Mouse (Mus musculus): Measurements from ENCODE around the gene Hsd17b3. TPM values are rescaled to one million over a fixed set of nuclear protein-coding genes. Genes with fewer than 3 reads are reported as not detected.
A peak's percentile ranks its signal among the peaks of the same experiment; 100 is the strongest.

The Hsd17b3 gene
- total and polyA plus RNA-seq, 2 experiments from 2014 or later: 0.18 TPM; not detected in 1

DNA sequence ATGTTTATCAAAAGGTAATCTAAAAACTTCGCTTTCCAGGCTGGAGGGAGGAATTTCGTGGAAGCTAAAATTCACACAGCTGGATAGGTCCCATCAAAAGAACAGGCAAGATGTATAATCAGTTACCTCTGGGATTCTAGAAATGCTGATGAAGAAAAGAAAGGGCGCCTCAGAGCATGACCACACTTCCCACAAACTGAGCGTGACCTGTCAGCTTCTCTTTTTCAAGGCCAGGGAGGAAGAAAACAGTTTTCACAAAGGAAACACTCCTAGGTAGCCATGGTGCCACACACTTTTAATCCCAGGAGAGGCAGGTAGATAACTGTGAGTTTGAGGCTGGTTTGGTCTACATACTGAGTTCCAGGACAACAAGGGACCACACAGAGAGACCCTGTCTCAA, 31.7 kb upstream of the Hsd17b3 start:
- DNase-seq (no peak), ATAC-seq (no peak)
- H3K36me3 ChIP-seq (ENCODE audit: insufficient read depth): no peaks in the 10 kb centered on the region
- no peaks in the 10 kb centered on the region for H3K27me3 ChIP-seq (ENCODE audit: insufficient read depth, low read length)
- H3K9me3 ChIP-seq (ENCODE audit: low read length): no peaks in the 10 kb centered on the region
- WGBS: 72% methylated on average over 4 of the region's 4 CpGs
- H3K9ac ChIP-seq: no peak overlapping the region
- H3K4me1 ChIP-seq (ENCODE audit: insufficient read depth): no peaks in the 10 kb centered on the region
- H3K27ac ChIP-seq (ENCODE audit: low read depth, low read length): no peak overlapping the region
- no peak overlapping the region for H3K4me3 ChIP-seq (ENCODE audit: low read depth, low read length)
- TF ChIP-seq CTCF (IDR thresholded peaks at IDR 0.05; ENCODE audit: low read depth): no peak
- H3K4me2 ChIP-seq (ENCODE audit: low read depth): no peak overlapping the region

DNA sequence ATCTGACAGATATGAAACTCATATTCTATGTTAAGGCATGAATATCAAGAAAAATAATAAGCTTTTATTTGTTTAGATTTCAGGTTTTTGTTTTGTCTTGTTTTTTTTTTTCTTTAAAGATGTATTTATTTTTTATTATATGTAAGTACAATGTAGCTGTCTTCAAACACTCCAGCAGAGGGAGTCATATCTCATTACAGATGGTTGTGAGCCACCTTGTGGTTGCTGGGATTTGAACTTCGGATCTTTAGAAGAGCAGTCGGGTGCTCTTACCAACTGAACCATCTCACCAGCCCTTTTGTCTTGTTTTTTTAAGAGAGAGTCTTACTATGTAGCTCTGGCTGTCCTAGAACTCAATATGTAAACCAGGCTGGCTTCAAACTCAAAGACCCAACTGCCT, 28.4 kb upstream of the Hsd17b3 start:
- ATAC-seq: no peak

DNA sequence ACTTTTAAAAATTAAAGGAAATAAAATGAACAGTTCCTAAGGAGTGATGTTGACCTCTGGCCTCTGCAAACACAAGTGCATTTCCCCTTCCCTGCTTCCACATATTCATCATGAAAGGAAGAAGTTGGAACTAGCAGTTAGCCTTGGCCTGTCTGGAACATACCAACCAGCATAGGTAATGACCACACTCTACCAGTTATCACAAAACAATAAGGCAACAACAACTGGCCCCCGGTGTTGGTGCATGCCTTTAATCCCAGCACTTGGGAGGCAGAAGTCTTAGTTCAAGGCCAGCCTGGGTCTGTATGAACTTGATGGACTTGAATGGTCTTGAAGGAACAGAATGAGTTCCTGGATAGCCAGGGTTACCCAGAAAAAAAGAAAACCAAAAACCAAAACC, 21.4 kb upstream of the Hsd17b3 start:
- Histone ChIP-seq H3K27ac (ENCODE audit: low read depth, low read length) (no peak overlapping the region), H3K4me2 (ENCODE audit: low read depth) (no peak overlapping the region), H3K9me3 (ENCODE audit: low read length) (no peaks in the 10 kb centered on the region), H3K4me3 (ENCODE audit: low read depth, low read length) (no peak overlapping the region), H3K9ac (no peak overlapping the region), H3K27me3 (ENCODE audit: insufficient read depth, low read length) (no peaks in the 10 kb centered on the region), H3K36me3 (ENCODE audit: insufficient read depth) (no peaks in the 10 kb centered on the region), H3K4me1 (ENCODE audit: insufficient read depth) (no peaks in the 10 kb centered on the region)
- ATAC-seq: no peak
- WGBS: 84% methylated on average over 1 of the region's 1 CpGs
- no peak for TF ChIP-seq CTCF (IDR thresholded peaks at IDR 0.05; ENCODE audit: low read depth)
- no peak for DNase-seq

More for the DNA sequence above, 28.4 kb upstream of the Hsd17b3 start:
- Histone ChIP-seq H3K27me3 (ENCODE audit: insufficient read depth, low read length) (no peaks in the 10 kb centered on the region), H3K4me1 (ENCODE audit: insufficient read depth) (no peaks in the 10 kb centered on the region), H3K9ac (no peak overlapping the region), H3K27ac (ENCODE audit: low read depth, low read length) (no peak overlapping the region), H3K9me3 (ENCODE audit: low read length) (no peaks in the 10 kb centered on the region), H3K4me3 (ENCODE audit: low read depth, low read length) (no peak overlapping the region), H3K36me3 (ENCODE audit: insufficient read depth) (no peaks in the 10 kb centered on the region), H3K4me2 (ENCODE audit: low read depth) (no peak overlapping the region)
- 60% methylated on average over 2 of the region's 2 CpGs for WGBS
- TF ChIP-seq CTCF (IDR thresholded peaks at IDR 0.05; ENCODE audit: low read depth): 0 out of 2 replicates have a peak, but pooled peaks have one; percentile 12
- no peak for DNase-seq

DNA sequence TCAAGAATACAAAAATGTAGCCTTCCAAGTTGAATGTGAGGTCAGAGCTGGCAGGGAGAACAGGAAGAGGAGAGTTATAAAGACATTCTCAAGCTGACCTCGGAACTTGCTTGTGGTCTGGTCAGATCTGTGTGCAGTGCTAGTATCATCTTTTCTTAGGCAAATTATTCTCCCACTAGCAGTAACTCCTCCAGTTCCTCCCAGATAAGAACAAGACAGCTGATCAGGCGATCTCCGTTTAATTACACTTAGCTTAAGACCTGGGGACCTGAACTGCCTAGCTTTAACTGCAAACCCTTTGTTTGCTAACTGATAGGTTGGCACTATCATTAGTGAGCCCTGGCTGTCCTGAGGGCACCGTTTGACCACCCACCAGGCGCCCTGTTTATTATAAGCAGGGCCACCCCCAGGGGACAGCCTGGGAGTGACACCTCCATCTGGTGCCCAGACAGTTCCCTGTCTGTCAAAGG, 19.4 kb upstream of the Hsd17b3 start:
- Histone ChIP-seq H3K4me2 (ENCODE audit: low read depth) (no peak overlapping the region), H3K27me3 (ENCODE audit: insufficient read depth, low read length) (no peaks in the 10 kb centered on the region), H3K9ac (no peak overlapping the region), H3K9me3 (ENCODE audit: low read length) (no peaks in the 10 kb centered on the region), H3K4me1 (ENCODE audit: insufficient read depth) (no peaks in the 10 kb centered on the region), H3K36me3 (ENCODE audit: insufficient read depth) (no peaks in the 10 kb centered on the region), H3K27ac (ENCODE audit: low read depth, low read length) (no peak overlapping the region), H3K4me3 (ENCODE audit: low read depth, low read length) (no peak overlapping the region)
- ATAC-seq: no peak
- no peak for TF ChIP-seq CTCF (IDR thresholded peaks at IDR 0.05; ENCODE audit: low read depth)
- 39% methylated on average over 5 of the region's 5 CpGs for WGBS
- no peak for DNase-seq

DNA sequence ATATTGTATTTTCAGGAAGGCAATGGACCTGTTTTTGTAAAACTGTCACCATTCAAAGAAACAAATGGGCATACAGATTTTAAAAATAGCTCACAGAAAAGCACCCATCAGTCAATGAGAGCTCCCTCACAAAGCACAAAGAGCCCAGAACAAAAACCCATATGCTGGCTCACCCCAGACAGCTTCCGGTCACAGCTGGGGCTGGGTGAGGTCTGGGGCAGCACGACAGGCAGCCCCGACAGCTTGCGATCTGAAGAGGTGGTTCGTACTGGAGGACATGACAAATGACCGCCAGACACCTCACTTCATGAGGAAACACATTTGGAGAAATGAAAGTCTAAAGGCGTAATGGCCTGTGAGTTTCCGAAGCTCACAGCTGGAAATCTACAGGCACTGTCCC, 18.5 kb upstream of the Hsd17b3 start:
- DNase-seq: no peak

DNA sequence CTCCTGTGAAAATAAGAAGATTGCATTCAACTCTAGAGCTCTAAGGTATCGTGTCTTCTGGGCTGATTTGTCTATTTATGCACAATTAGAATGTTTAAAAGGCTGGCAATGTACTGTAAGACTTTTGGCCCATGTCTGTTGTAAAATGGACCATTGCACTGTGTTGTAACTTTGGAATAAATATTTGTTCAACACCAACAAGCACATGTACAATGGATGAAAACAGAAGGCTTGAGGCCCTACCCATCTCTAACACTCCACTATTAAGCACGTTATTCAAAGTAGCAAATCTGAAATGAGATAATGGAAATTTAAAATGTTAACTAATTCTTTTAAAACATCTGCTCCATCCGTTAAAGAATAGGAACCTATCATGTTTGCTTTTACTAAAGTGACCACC, 18.1 kb upstream of the Hsd17b3 start:
- Histone ChIP-seq H3K27me3 (ENCODE audit: insufficient read depth, low read length) (no peaks in the 10 kb centered on the region), H3K9ac (no peak overlapping the region), H3K36me3 (ENCODE audit: insufficient read depth) (no peaks in the 10 kb centered on the region), H3K27ac (ENCODE audit: low read depth, low read length) (no peak overlapping the region), H3K9me3 (ENCODE audit: low read length) (no peaks in the 10 kb centered on the region), H3K4me3 (ENCODE audit: low read depth, low read length) (no peak overlapping the region), H3K4me2 (ENCODE audit: low read depth) (no peak overlapping the region), H3K4me1 (ENCODE audit: insufficient read depth) (no peaks in the 10 kb centered on the region)
- ATAC-seq (no peak), DNase-seq (no peak)
- no peak for TF ChIP-seq CTCF (IDR thresholded peaks at IDR 0.05; ENCODE audit: low read depth)
- WGBS: 33% methylated on average over 3 of the region's 3 CpGs

More for the DNA sequence above, 18.5 kb upstream of the Hsd17b3 start:
- Histone ChIP-seq H3K9me3 (ENCODE audit: low read length) (no peaks in the 10 kb centered on the region), H3K27me3 (ENCODE audit: insufficient read depth, low read length) (no peaks in the 10 kb centered on the region), H3K4me3 (ENCODE audit: low read depth, low read length) (no peak overlapping the region), H3K4me2 (ENCODE audit: low read depth) (no peak overlapping the region), H3K27ac (ENCODE audit: low read depth, low read length) (no peak overlapping the region), H3K36me3 (ENCODE audit: insufficient read depth) (no peaks in the 10 kb centered on the region), H3K9ac (no peak overlapping the region), H3K4me1 (ENCODE audit: insufficient read depth) (no peaks in the 10 kb centered on the region)
- no peak for TF ChIP-seq CTCF (IDR thresholded peaks at IDR 0.05; ENCODE audit: low read depth)
- no peak for ATAC-seq
- WGBS: 25% methylated on average over 8 of the region's 8 CpGs

DNA sequence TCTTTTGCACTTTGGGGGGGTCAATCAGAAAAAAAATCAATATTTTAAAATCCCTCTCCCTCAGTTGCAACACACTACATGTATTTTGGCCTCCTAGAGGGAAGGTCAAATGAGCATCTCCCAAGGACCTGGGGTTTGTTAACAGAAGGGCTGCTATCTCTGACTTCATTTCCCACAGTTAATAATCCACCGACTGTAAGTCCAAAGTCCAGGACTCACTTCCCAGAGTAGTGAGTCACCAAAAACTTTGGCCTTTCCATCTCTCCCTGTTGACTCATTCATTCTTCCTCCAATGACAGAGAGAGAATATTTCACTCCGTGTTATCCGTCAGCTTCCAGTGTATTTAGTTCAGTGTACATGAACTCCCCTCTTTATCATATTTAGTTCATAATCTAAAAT, 16.7 kb upstream of the Hsd17b3 start:
- Histone ChIP-seq H3K4me2 (ENCODE audit: low read depth) (no peak overlapping the region), H3K9ac (no peak overlapping the region), H3K9me3 (ENCODE audit: low read length) (no peaks in the 10 kb centered on the region), H3K4me1 (ENCODE audit: insufficient read depth) (no peaks in the 10 kb centered on the region), H3K27me3 (ENCODE audit: insufficient read depth, low read length) (no peaks in the 10 kb centered on the region), H3K27ac (ENCODE audit: low read depth, low read length) (no peak overlapping the region), H3K36me3 (ENCODE audit: insufficient read depth) (no peaks in the 10 kb centered on the region), H3K4me3 (ENCODE audit: low read depth, low read length) (no peak overlapping the region)
- TF ChIP-seq CTCF (IDR thresholded peaks at IDR 0.05; ENCODE audit: low read depth): no peak
- WGBS: 94% methylated on average over 3 of the region's 3 CpGs
- no peak for ATAC-seq
- no peak for DNase-seq
